Mouse (Mus musculus) intestine, postnatal 0 days (tissue): ENCODE measurements around the gene Sec22c. TPM values are rescaled to one million over a fixed set of nuclear protein-coding genes. Genes with fewer than 3 reads are reported as not detected.

Source experiments
- ATAC-seq: fragments of 200-750 bp; cut with Nextera tagmentation; 2 replicates; pipeline ENCODE4 v1.8.0; 2017; ENCODE audit warnings: mild to moderate bottlenecking, moderate TSS enrichment, moderate library complexity
- H3K27ac ChIP-seq: fragments of 300-500 bp; sonication (generic); 2 replicates; pipeline ENCODE4 v1.5.1; 2014; ENCODE audit warnings: mild to moderate bottlenecking, low read depth, low read length, moderate library complexity
- H3K27me3 ChIP-seq: fragments of 300-500 bp; sonication (generic); replicated peaks from 2 replicates; pipeline ENCODE4 v1.6.1; 2014; ENCODE audit warnings: low read length, mixed read lengths; ENCODE audit not compliant: control insufficient read depth, insufficient read depth
- H3K36me3 ChIP-seq: fragments of 300-500 bp; sonication (generic); 2 replicates; pipeline ENCODE4 v1.6.1; 2014; ENCODE audit warnings: mild to moderate bottlenecking, moderate library complexity; ENCODE audit not compliant: control insufficient read depth, insufficient read depth
- H3K4me1 ChIP-seq: fragments of 300-500 bp; sonication (generic); replicated peaks from 2 replicates; pipeline ENCODE4 v1.6.1; 2014; ENCODE audit warnings: antibody characterized with exemption, low read length, mixed read lengths; ENCODE audit not compliant: control insufficient read depth, insufficient read depth
- H3K4me2 ChIP-seq: fragments of 300-500 bp; sonication (generic); replicated peaks from 2 replicates; pipeline ENCODE4 v1.6.1; 2014; ENCODE audit warnings: low read depth, mild to moderate bottlenecking, moderate library complexity
- H3K4me3 ChIP-seq: fragments of 300-500 bp; sonication (generic); 2 replicates; pipeline ENCODE4 v1.5.1; 2014; ENCODE audit warnings: low read depth, low read length
- H3K9ac ChIP-seq: fragments of 300-500 bp; sonication (generic); 2 replicates; pipeline ENCODE4 v1.6.1; 2014; ENCODE audit warnings: mild to moderate bottlenecking, low read depth, low read length
- H3K9me3 ChIP-seq: fragments of 300-500 bp; sonication (generic); 2 replicates; pipeline ENCODE4 v1.6.1; 2016; ENCODE audit warnings: mixed run types; ENCODE audit not compliant: control insufficient read depth
- CTCF ChIP-seq: sonication (generic); IDR thresholded peaks from 2 replicates; pipeline ENCODE4 v1.5.1; 2016; ENCODE audit warnings: low read depth, mild to moderate bottlenecking, control low read depth, antibody characterized with exemption, moderate library complexity
- WGBS: fragments of 180-500 bp; shearing (Covaris S2); extraction: QIAGEN DNeasy Blood & Tissue Kit; methylation state at CpG from one replicate; pipeline ENCODE4 v1.1.7; 2014; 5-methylcytosine and 5-hydroxymethylcytosine counted together
- polyA plus RNA-seq: library from polyadenylated mRNA; unstranded; fragments of >200 nt; fragmentation: Nextera tagmentation; extraction: Ambion mirVana; gene quantifications from 2 replicates; pipeline ENCODE4 v1.2.1, GENCODE M21; 2015

Sec22c gene
- polyA plus RNA-seq, 1 experiment from 2014 or later, result 42.4 TPM

- peak; percentile 30 for ATAC-seq
- under 1% methylated on average over 79 of the region's 87 CpGs for WGBS
These were observed 14.3 kb upstream of the Sec22c start for GRCm38 (mm10) chr9:121719347-121720331.

GRCm38 (mm10) chr9:121718792-121719318 is 13.6 kb upstream of the Sec22c start, which contains the start of gene Nktr:
Gene Nktr, plus strand, starts transcription at chr9:121719169.
- H3K27me3 ChIP-seq, result no peaks in the 10 kb centered on the region
- H3K4me1 ChIP-seq, result no peaks in the 10 kb centered on the region
- peak; percentile 47 for TF ChIP-seq CTCF
- H3K9ac ChIP-seq, result peak within 1 kb of the TSS; percentile 98
- no peaks in the 10 kb centered on the region for H3K9me3 ChIP-seq
- H3K4me3 ChIP-seq, result peak within 1 kb of the TSS; percentile 86
- peak within 1 kb of the TSS; percentile 100 for H3K27ac ChIP-seq
- H3K4me2 ChIP-seq, result peak within 1 kb of the TSS; percentile 65
- ATAC-seq, result peak; percentile 97
- WGBS, result under 1% methylated on average over 59 of the region's 61 CpGs
- H3K36me3 ChIP-seq, result no peaks in the 10 kb centered on the region

More at GRCm38 (mm10) chr9:121719347-121720331, 14.3 kb upstream of the Sec22c start:
- H3K9ac ChIP-seq, result peak overlapping the region; percentile 98
- no peaks in the 10 kb centered on the region for H3K27me3 ChIP-seq
- no peaks in the 10 kb centered on the region for H3K9me3 ChIP-seq
- no peaks in the 10 kb centered on the region for H3K36me3 ChIP-seq
- peak overlapping the region; percentile 100 for H3K27ac ChIP-seq
- peak overlapping the region; percentile 86 for H3K4me3 ChIP-seq
- TF ChIP-seq CTCF, result no peak
- peak overlapping the region; percentile 65 for H3K4me2 ChIP-seq
- H3K4me1 ChIP-seq, result no peaks in the 10 kb centered on the region

GRCm38 (mm10) chr9:121718070-121718705 is 12.9 kb upstream of the Sec22c start:
- Histone ChIP-seq H3K36me3 (no peaks in the 10 kb centered on the region), H3K4me2 (peak overlapping the region; percentile 65), H3K4me3 (peak overlapping the region; percentile 86), H3K9ac (peak overlapping the region; percentile 98; the same call in 1 of the 2 replicates), H3K27me3 (no peaks in the 10 kb centered on the region), H3K27ac (peak overlapping the region; percentile 100), H3K4me1 (no peaks in the 10 kb centered on the region), H3K9me3 (no peaks in the 10 kb centered on the region)
- TF ChIP-seq CTCF, result no peak
- ATAC-seq, result peak; percentile 35
- WGBS, result 58% methylated on average over 15 of the region's 15 CpGs

GRCm38 (mm10) chr9:121717048-121717447 is 11.8 kb upstream of the Sec22c start:
- H3K9ac ChIP-seq, result no peak overlapping the region
- 73% methylated on average over 2 of the region's 2 CpGs for WGBS
- H3K4me1 ChIP-seq, result no peaks in the 10 kb centered on the region
- H3K4me2 ChIP-seq, result no peak overlapping the region
- no peak for ATAC-seq
- no peaks in the 10 kb centered on the region for H3K9me3 ChIP-seq
- no peak overlapping the region for H3K4me3 ChIP-seq
- no peak overlapping the region for H3K27ac ChIP-seq
- no peak for TF ChIP-seq CTCF
- peaks cover 4% of the 10 kb centered on the region; the same call in 1 of the 2 replicates for H3K36me3 ChIP-seq
- no peaks in the 10 kb centered on the region for H3K27me3 ChIP-seq

GRCm38 (mm10) chr9:121710584-121710975 is 5.3 kb upstream of the Sec22c start:
- H3K9ac ChIP-seq, result peak overlapping the region; percentile 88
- H3K27me3 ChIP-seq, result no peaks in the 10 kb centered on the region
- ATAC-seq, result peak; percentile 66
- H3K4me2 ChIP-seq, result peak overlapping the region; percentile 77
- TF ChIP-seq CTCF, result peak; percentile 14; the same call in 1 of the 2 replicates
- H3K4me3 ChIP-seq, result peak overlapping the region; percentile 77
- peaks cover 10% of the 10 kb centered on the region; the same call in 1 of the 2 replicates for H3K4me1 ChIP-seq
- H3K36me3 ChIP-seq, result peaks cover 4% of the 10 kb centered on the region; the same call in 1 of the 2 replicates
- no peaks in the 10 kb centered on the region for H3K9me3 ChIP-seq
- under 1% methylated on average over 18 of the region's 18 CpGs for WGBS
- H3K27ac ChIP-seq, result peak overlapping the region; percentile 98
